Mouse (Mus musculus): ENCODE measurements around the gene Foxp2. TPM values are rescaled to one million over a fixed set of nuclear protein-coding genes. Genes with fewer than 3 reads are reported as not detected.

Gene Foxp2
- polyA plus RNA-seq, 1 experiment from 2014 or later, result 76.6 TPM

- Histone ChIP-seq H3K4me1 (ENCODE audit: control insufficient read depth, insufficient read depth, low read length) (no peaks in the 10 kb centered on the region), H3K4me3 (ENCODE audit: low read depth, low read length) (no peak overlapping the region), H3K4me2 (replicated peaks; ENCODE audit: low read depth, low read length) (no peak overlapping the region), H3K27ac (ENCODE audit: low read length) (no peak overlapping the region), H3K36me3 (ENCODE audit: control insufficient read depth, insufficient read depth, low read length) (no peaks in the 10 kb centered on the region), H3K9ac (replicated peaks; ENCODE audit: low read depth, low read length) (no peak overlapping the region), H3K27me3 (ENCODE audit: control insufficient read depth, insufficient read depth, low read length) (no peaks in the 10 kb centered on the region), H3K9me3 (ENCODE audit: control insufficient read depth, low read depth, low read length) (no peaks in the 10 kb centered on the region)
- 71% methylated on average over 5 of the region's 5 CpGs for whole genome bisulfite sequencing
- ATAC-seq (ENCODE audit: insufficient number of reproducible peaks, insufficient read depth, low FRiP score, low read depth), result no peak
Observed at GRCm38 (mm10) chr6:14978201-14978600, 77.1 kb downstream of the Foxp2 start.

- ATAC-seq (ENCODE audit: insufficient number of reproducible peaks, insufficient read depth, low FRiP score, low read depth), result no peak
- H3K9ac ChIP-seq (replicated peaks; ENCODE audit: low read depth, low read length), result no peak overlapping the region
- no peaks in the 10 kb centered on the region for H3K4me1 ChIP-seq (ENCODE audit: control insufficient read depth, insufficient read depth, low read length)
- no peak overlapping the region for H3K27ac ChIP-seq (ENCODE audit: low read length)
- WGBS, result 87% methylated on average over 1 of the region's 1 CpGs
- H3K27me3 ChIP-seq (ENCODE audit: control insufficient read depth, insufficient read depth, low read length), result no peaks in the 10 kb centered on the region
- H3K9me3 ChIP-seq (ENCODE audit: control insufficient read depth, low read depth, low read length), result no peaks in the 10 kb centered on the region
- H3K4me2 ChIP-seq (replicated peaks; ENCODE audit: low read depth, low read length), result no peak overlapping the region
- no peaks in the 10 kb centered on the region for H3K36me3 ChIP-seq (ENCODE audit: control insufficient read depth, insufficient read depth, low read length)
- no peak overlapping the region for H3K4me3 ChIP-seq (ENCODE audit: low read depth, low read length)
Observed at GRCm38 (mm10) chr6:15008113-15008512, 107.0 kb downstream of the Foxp2 start.

GRCm38 (mm10) chr6:15028488-15028887 lies 127.3 kb downstream of the Foxp2 start:
- no peak overlapping the region for H3K9ac ChIP-seq (replicated peaks; ENCODE audit: low read depth, low read length)
- WGBS, result 83% methylated on average over 3 of the region's 3 CpGs
- no peak overlapping the region for H3K4me3 ChIP-seq (ENCODE audit: low read depth, low read length)
- no peaks in the 10 kb centered on the region for H3K4me1 ChIP-seq (ENCODE audit: control insufficient read depth, insufficient read depth, low read length)
- ATAC-seq (ENCODE audit: insufficient number of reproducible peaks, insufficient read depth, low FRiP score, low read depth), result no peak
- no peak overlapping the region for H3K27ac ChIP-seq (ENCODE audit: low read length)
- H3K9me3 ChIP-seq (ENCODE audit: control insufficient read depth, low read depth, low read length), result no peaks in the 10 kb centered on the region
- H3K27me3 ChIP-seq (ENCODE audit: control insufficient read depth, insufficient read depth, low read length), result no peaks in the 10 kb centered on the region
- H3K4me2 ChIP-seq (replicated peaks; ENCODE audit: low read depth, low read length), result no peak overlapping the region
- no peaks in the 10 kb centered on the region for H3K36me3 ChIP-seq (ENCODE audit: control insufficient read depth, insufficient read depth, low read length)

- Histone ChIP-seq H3K4me3 (ENCODE audit: low read depth, low read length) (no peak overlapping the region), H3K27me3 (ENCODE audit: control insufficient read depth, insufficient read depth, low read length) (no peaks in the 10 kb centered on the region), H3K4me1 (ENCODE audit: control insufficient read depth, insufficient read depth, low read length) (no peaks in the 10 kb centered on the region), H3K4me2 (replicated peaks; ENCODE audit: low read depth, low read length) (no peak overlapping the region), H3K27ac (ENCODE audit: low read length) (no peak overlapping the region), H3K36me3 (ENCODE audit: control insufficient read depth, insufficient read depth, low read length) (no peaks in the 10 kb centered on the region), H3K9ac (replicated peaks; ENCODE audit: low read depth, low read length) (no peak overlapping the region), H3K9me3 (ENCODE audit: control insufficient read depth, low read depth, low read length) (no peaks in the 10 kb centered on the region)
- 74% methylated on average over 7 of the region's 7 CpGs for WGBS
- no peak for ATAC-seq (ENCODE audit: insufficient number of reproducible peaks, insufficient read depth, low FRiP score, low read depth)
Observed at GRCm38 (mm10) chr6:15029446-15030125, 128.4 kb downstream of the Foxp2 start.

- ATAC-seq (ENCODE audit: insufficient number of reproducible peaks, insufficient read depth, low FRiP score, low read depth), result no peak
- no peak overlapping the region for H3K4me2 ChIP-seq (replicated peaks; ENCODE audit: low read depth, low read length)
- H3K4me1 ChIP-seq (ENCODE audit: control insufficient read depth, insufficient read depth, low read length), result no peaks in the 10 kb centered on the region
- no peak overlapping the region for H3K27ac ChIP-seq (ENCODE audit: low read length)
- H3K9me3 ChIP-seq (ENCODE audit: control insufficient read depth, low read depth, low read length), result no peaks in the 10 kb centered on the region
- H3K9ac ChIP-seq (replicated peaks; ENCODE audit: low read depth, low read length), result no peak overlapping the region
- no peaks in the 10 kb centered on the region for H3K27me3 ChIP-seq (ENCODE audit: control insufficient read depth, insufficient read depth, low read length)
- WGBS, result 82% methylated on average over 1 of the region's 1 CpGs
- H3K4me3 ChIP-seq (ENCODE audit: low read depth, low read length), result no peak overlapping the region
- H3K36me3 ChIP-seq (ENCODE audit: control insufficient read depth, insufficient read depth, low read length), result no peaks in the 10 kb centered on the region
Observed at GRCm38 (mm10) chr6:15063246-15063645, 162.1 kb downstream of the Foxp2 start.

- Histone ChIP-seq H3K27ac (ENCODE audit: low read length) (no peak overlapping the region), H3K4me2 (replicated peaks; ENCODE audit: low read depth, low read length) (no peak overlapping the region), H3K27me3 (ENCODE audit: control insufficient read depth, insufficient read depth, low read length) (no peaks in the 10 kb centered on the region), H3K36me3 (ENCODE audit: control insufficient read depth, insufficient read depth, low read length) (no peaks in the 10 kb centered on the region), H3K9me3 (ENCODE audit: control insufficient read depth, low read depth, low read length) (no peaks in the 10 kb centered on the region), H3K4me3 (ENCODE audit: low read depth, low read length) (no peak overlapping the region), H3K4me1 (ENCODE audit: control insufficient read depth, insufficient read depth, low read length) (no peaks in the 10 kb centered on the region), H3K9ac (replicated peaks; ENCODE audit: low read depth, low read length) (no peak overlapping the region)
- 82% methylated on average over 1 of the region's 1 CpGs for WGBS
- no peak for ATAC-seq (ENCODE audit: insufficient number of reproducible peaks, insufficient read depth, low FRiP score, low read depth)
Observed at GRCm38 (mm10) chr6:15101548-15101947, 200.4 kb downstream of the Foxp2 start.

GRCm38 (mm10) chr6:15120916-15121315 lies 219.8 kb downstream of the Foxp2 start:
- Histone ChIP-seq H3K9ac (replicated peaks; ENCODE audit: low read depth, low read length) (no peak overlapping the region), H3K4me2 (replicated peaks; ENCODE audit: low read depth, low read length) (no peak overlapping the region), H3K27me3 (ENCODE audit: control insufficient read depth, insufficient read depth, low read length) (no peaks in the 10 kb centered on the region), H3K27ac (ENCODE audit: low read length) (no peak overlapping the region), H3K4me1 (ENCODE audit: control insufficient read depth, insufficient read depth, low read length) (no peaks in the 10 kb centered on the region), H3K9me3 (ENCODE audit: control insufficient read depth, low read depth, low read length) (no peaks in the 10 kb centered on the region), H3K36me3 (ENCODE audit: control insufficient read depth, insufficient read depth, low read length) (no peaks in the 10 kb centered on the region), H3K4me3 (ENCODE audit: low read depth, low read length) (no peak overlapping the region)
- 58% methylated on average over 5 of the region's 5 CpGs for WGBS
- no peak for ATAC-seq (ENCODE audit: insufficient number of reproducible peaks, insufficient read depth, low FRiP score, low read depth)

GRCm38 (mm10) chr6:15121339-15121738 lies 220.2 kb downstream of the Foxp2 start:
- ATAC-seq (ENCODE audit: insufficient number of reproducible peaks, insufficient read depth, low FRiP score, low read depth), result no peak
- no peak overlapping the region for H3K9ac ChIP-seq (replicated peaks; ENCODE audit: low read depth, low read length)
- H3K4me1 ChIP-seq (ENCODE audit: control insufficient read depth, insufficient read depth, low read length), result no peaks in the 10 kb centered on the region
- no peaks in the 10 kb centered on the region for H3K27me3 ChIP-seq (ENCODE audit: control insufficient read depth, insufficient read depth, low read length)
- no peak overlapping the region for H3K4me3 ChIP-seq (ENCODE audit: low read depth, low read length)
- no peaks in the 10 kb centered on the region for H3K9me3 ChIP-seq (ENCODE audit: control insufficient read depth, low read depth, low read length)
- no peaks in the 10 kb centered on the region for H3K36me3 ChIP-seq (ENCODE audit: control insufficient read depth, insufficient read depth, low read length)
- no peak overlapping the region for H3K4me2 ChIP-seq (replicated peaks; ENCODE audit: low read depth, low read length)
- no peak overlapping the region for H3K27ac ChIP-seq (ENCODE audit: low read length)

GRCm38 (mm10) chr6:15130142-15130541 lies 229.0 kb downstream of the Foxp2 start:
- WGBS, result 87% methylated on average over 2 of the region's 2 CpGs
- H3K27me3 ChIP-seq (ENCODE audit: control insufficient read depth, insufficient read depth, low read length), result no peaks in the 10 kb centered on the region
- H3K36me3 ChIP-seq (ENCODE audit: control insufficient read depth, insufficient read depth, low read length), result no peaks in the 10 kb centered on the region
- H3K4me1 ChIP-seq (ENCODE audit: control insufficient read depth, insufficient read depth, low read length), result no peaks in the 10 kb centered on the region
- no peak overlapping the region for H3K4me2 ChIP-seq (replicated peaks; ENCODE audit: low read depth, low read length)
- no peak for ATAC-seq (ENCODE audit: insufficient number of reproducible peaks, insufficient read depth, low FRiP score, low read depth)
- H3K27ac ChIP-seq (ENCODE audit: low read length), result no peak overlapping the region
- H3K9me3 ChIP-seq (ENCODE audit: control insufficient read depth, low read depth, low read length), result no peaks in the 10 kb centered on the region
- H3K9ac ChIP-seq (replicated peaks; ENCODE audit: low read depth, low read length), result no peak overlapping the region
- no peak overlapping the region for H3K4me3 ChIP-seq (ENCODE audit: low read depth, low read length)
